Mouse (Mus musculus): ENCODE measurements at regions not wholly inside any gene's neighbourhood (a gene's known extent, or its start where the extent isn't known, plus 50 kb on each side); places are given as distances from the start of the nearest gene placed in this dataset.

GRCm38 (mm10) chr6:148602894-148603293 is 158.7 kb upstream of the Tmtc1 start:
- no peaks in the 10 kb centered on the region for H3K79me2 ChIP-seq (replicated peaks; ENCODE audit: control insufficient read depth, extremely low read depth, insufficient read depth, poor library complexity, severe bottlenecking)
- no peaks in the 10 kb centered on the region for H3K9me3 ChIP-seq (replicated peaks; ENCODE audit: low read length)
- H3K36me3 ChIP-seq (replicated peaks in 1 of 2; ENCODE audit: control insufficient read depth in 1 of 2, insufficient read depth in 1 of 2, low read length in 1 of 2) = no peaks in the 10 kb centered on the region
- DNase-seq (ENCODE audit: extremely low read depth) = no peak
- H3K4me2 ChIP-seq (ENCODE audit: insufficient read depth, low read depth, poor library complexity, severe bottlenecking) = no peak overlapping the region
- H3K9ac ChIP-seq (ENCODE audit: insufficient read depth, low read depth) = no peak overlapping the region
- TF ChIP-seq ELF1 (IDR thresholded peaks at IDR 0.05; ENCODE audit: low read depth, low read length) (no peak), RCOR1 (conservative IDR thresholded peaks at IDR 0.05; ENCODE audit: low read depth, low read length) (no peak), CHD2 (IDR thresholded peaks at IDR 0.05; ENCODE audit: low read length) (no peak), ZMIZ1 (IDR thresholded peaks at IDR 0.05; ENCODE audit: low read depth, low read length) (no peak), SIN3A (IDR thresholded peaks at IDR 0.05; ENCODE audit: low read length) (no peak), PAX5 (IDR thresholded peaks at IDR 0.05; ENCODE audit: low read length) (no peak), TCF12 (IDR thresholded peaks at IDR 0.05; ENCODE audit: low read depth, low read length) (no peak), CTCF (conservative IDR thresholded peaks at IDR 0.05 in 1 of 2, IDR thresholded peaks at IDR 0.05 in 1 of 2; ENCODE audit: low read depth in 2 of 2, low read length in 2 of 2) (no peak), ZC3H11A (IDR thresholded peaks at IDR 0.05; ENCODE audit: low read depth, low read length) (no peak)
- in situ Hi-C loops (cut with MboI; ENCODE audit: low pct_ligation_motif_present, low pct_unique_long_range_greater_than_20kb, low sequenced_read_pairs) = no loop called here
- no peak overlapping the region for H3K27ac ChIP-seq (ENCODE audit: insufficient read depth, low read depth)
- no peaks in the 10 kb centered on the region for H3K27me3 ChIP-seq (replicated peaks)
- no peaks in the 10 kb centered on the region for H3K4me1 ChIP-seq (ENCODE audit: control insufficient read depth in 1 of 2, insufficient read depth in 2 of 2)
- H3K4me3 ChIP-seq (replicated peaks in 1 of 3; ENCODE audit: low read depth in 2 of 3, low read length in 2 of 3, poor library complexity in 1 of 3) = no peak overlapping the region
- dilution Hi-C loops (cut with MboI; ENCODE audit: extremely low pct_ligation_motif_present, extremely low pct_unique_long_range_greater_than_20kb, low sequenced_read_pairs) = no loop called here

DNA sequence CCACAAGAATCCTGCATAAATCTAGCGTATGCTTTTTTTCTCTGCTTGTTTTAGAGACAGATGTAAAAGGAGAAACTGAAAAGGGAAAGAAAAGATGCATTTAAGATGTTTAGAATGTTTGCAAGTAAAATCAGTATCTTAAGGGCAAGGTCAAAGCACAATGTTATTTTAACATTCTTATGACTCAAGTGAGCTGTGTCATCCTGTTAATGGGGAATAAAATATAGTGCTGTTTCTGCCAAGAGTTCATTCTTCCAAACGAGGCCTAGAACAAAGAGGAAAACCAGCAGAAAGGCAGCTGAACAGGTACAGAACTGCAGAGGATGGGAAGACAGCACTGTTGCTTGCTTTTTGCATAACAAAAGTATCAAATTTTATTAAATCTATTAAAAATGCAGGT is 156.7 kb upstream of the Tmtc1 start:
- Histone ChIP-seq H3K9ac (ENCODE audit: insufficient read depth, low read depth) (no peak overlapping the region), H3K4me1 (ENCODE audit: control insufficient read depth in 1 of 2, insufficient read depth in 2 of 2) (no peaks in the 10 kb centered on the region), H3K4me2 (ENCODE audit: insufficient read depth, low read depth, poor library complexity, severe bottlenecking) (no peak overlapping the region), H3K36me3 (replicated peaks in 1 of 2; ENCODE audit: control insufficient read depth in 1 of 2, insufficient read depth in 1 of 2, low read length in 1 of 2) (no peaks in the 10 kb centered on the region), H3K9me3 (replicated peaks; ENCODE audit: low read length) (no peaks in the 10 kb centered on the region), H3K79me2 (replicated peaks; ENCODE audit: control insufficient read depth, extremely low read depth, insufficient read depth, poor library complexity, severe bottlenecking) (no peaks in the 10 kb centered on the region), H3K27ac (ENCODE audit: insufficient read depth, low read depth) (no peak overlapping the region), H3K27me3 (replicated peaks) (no peaks in the 10 kb centered on the region), H3K4me3 (replicated peaks in 1 of 3; ENCODE audit: low read depth in 2 of 3, low read length in 2 of 3, poor library complexity in 1 of 3) (no peak overlapping the region)
- DNase-seq (ENCODE audit: extremely low read depth) = no peak
- TF ChIP-seq ZNF384 (IDR thresholded peaks at IDR 0.05; ENCODE audit: low read depth, low read length) (no peak), MYC (IDR thresholded peaks at IDR 0.05; ENCODE audit: low read depth, low read length) (no peak), E2F4 (IDR thresholded peaks at IDR 0.05; ENCODE audit: insufficient replicate concordance, low read depth, low read length) (no peak), ETS1 (conservative IDR thresholded peaks at IDR 0.05; ENCODE audit: low read depth, low read length) (no peak), BHLHE40 (IDR thresholded peaks at IDR 0.05; ENCODE audit: low read depth, low read length) (no peak), MAZ (IDR thresholded peaks at IDR 0.05; ENCODE audit: low read depth, low read length) (no peak), ELF1 (IDR thresholded peaks at IDR 0.05; ENCODE audit: low read depth, low read length) (no peak), CHD1 (IDR thresholded peaks at IDR 0.05; ENCODE audit: low read depth, low read length) (no peak), IRF4 (IDR thresholded peaks at IDR 0.05; ENCODE audit: low read depth, low read length) (no peak), MEF2A (IDR thresholded peaks at IDR 0.05; ENCODE audit: borderline replicate concordance, low read depth, low read length) (no peak), MAFK (IDR thresholded peaks at IDR 0.05; ENCODE audit: insufficient replicate concordance, low read length) (no peak), RCOR1 (conservative IDR thresholded peaks at IDR 0.05; ENCODE audit: low read depth, low read length) (no peak), PAX5 (IDR thresholded peaks at IDR 0.05; ENCODE audit: low read length) (no peak)
- dilution Hi-C loops (cut with MboI; ENCODE audit: extremely low pct_ligation_motif_present, extremely low pct_unique_long_range_greater_than_20kb, low sequenced_read_pairs) (no loop called here), in situ Hi-C loops (cut with MboI; ENCODE audit: low pct_ligation_motif_present, low pct_unique_long_range_greater_than_20kb, low sequenced_read_pairs) (no loop called here)
